Mouse (Mus musculus) forebrain, embryonic 13.5 days (tissue): ENCODE results near the gene Fbxw27. TPM values are rescaled to one million over a fixed set of nuclear protein-coding genes. Genes with fewer than 3 reads are reported as not detected.
"Not testable (repeated sequence)": the region's sequence is repeated elsewhere in the genome, so short reads cannot be mapped to it uniquely, and the experiment has no call there.

Experiments used
- ATAC-seq: fragments of 200-750 bp; cut with Nextera tagmentation; 2 replicates; pipeline ENCODE4 v1.8.0; 2017
- H3K27ac ChIP-seq: fragments of 300-500 bp; sonication (generic); 2 replicates; pipeline ENCODE4 v1.5.1; 2015; ENCODE audit warnings: inconsistent platforms, mild to moderate bottlenecking, moderate library complexity
- H3K27me3 ChIP-seq: fragments of 300-500 bp; sonication (generic); 2 replicates; pipeline ENCODE4 v1.6.1; 2015; ENCODE audit warnings: mild to moderate bottlenecking, inconsistent platforms
- H3K36me3 ChIP-seq: fragments of 300-500 bp; sonication (generic); 2 replicates; pipeline ENCODE4 v1.6.1; 2015; ENCODE audit warnings: mild to moderate bottlenecking, inconsistent platforms; ENCODE audit not compliant: poor library complexity, severe bottlenecking
- H3K4me1 ChIP-seq: fragments of 300-500 bp; sonication (generic); 2 replicates; pipeline ENCODE4 v1.6.1; 2015; ENCODE audit warnings: inconsistent platforms
- H3K4me2 ChIP-seq: fragments of 300-500 bp; sonication (generic); 2 replicates; pipeline ENCODE4 v1.6.1; 2015; ENCODE audit warnings: inconsistent platforms, mild to moderate bottlenecking, moderate library complexity
- H3K4me3 ChIP-seq: fragments of 300-500 bp; sonication (generic); 2 replicates; pipeline ENCODE4 v1.5.1; 2015; ENCODE audit warnings: mild to moderate bottlenecking, inconsistent platforms
- H3K9ac ChIP-seq: fragments of 300-500 bp; sonication (generic); 2 replicates; pipeline ENCODE4 v1.6.1; 2015; ENCODE audit warnings: mild to moderate bottlenecking, inconsistent platforms
- H3K9me3 ChIP-seq: fragments of 300-500 bp; sonication (generic); replicated peaks from 2 replicates; pipeline ENCODE4 v1.6.1; 2016; ENCODE audit warnings: inconsistent platforms
- WGBS: fragments of 180-500 bp; shearing (Covaris S2); methylation state at CpG from one replicate; pipeline ENCODE4 v1.1.7; 2015; 5-methylcytosine and 5-hydroxymethylcytosine counted together
- polyA plus RNA-seq: library from polyadenylated mRNA; unstranded; fragments of >200 nt; fragmentation: Nextera tagmentation; extraction: Ambion mirVana; gene quantifications from 2 replicates; pipeline ENCODE4 v1.2.1, GENCODE M21; 2015

The Fbxw27 gene
- polyA plus RNA-seq, 1 experiment from 2014 or later, result not detected

DNA sequence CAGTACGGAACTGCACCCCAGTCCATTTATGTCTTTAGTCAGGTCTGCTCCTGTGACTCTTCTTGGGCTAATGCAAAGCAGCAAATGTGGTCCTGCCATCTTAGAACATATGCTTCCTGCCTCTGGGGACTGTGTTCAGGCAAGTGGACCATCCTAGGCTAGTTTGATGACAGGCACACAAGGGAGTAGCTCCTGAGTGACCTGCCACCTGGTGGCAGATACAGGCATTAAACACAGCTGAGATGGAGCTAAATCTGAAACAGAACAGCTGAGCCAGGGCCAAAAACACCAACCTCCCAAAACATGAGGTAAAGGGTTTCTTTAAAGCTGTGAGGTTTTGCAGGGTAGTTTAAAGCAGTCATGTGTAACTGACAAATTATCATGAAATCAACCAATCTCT is 7.6 kb upstream of the Fbxw27 start:
- 89% methylated on average over 1 of the region's 1 CpGs for WGBS

DNA sequence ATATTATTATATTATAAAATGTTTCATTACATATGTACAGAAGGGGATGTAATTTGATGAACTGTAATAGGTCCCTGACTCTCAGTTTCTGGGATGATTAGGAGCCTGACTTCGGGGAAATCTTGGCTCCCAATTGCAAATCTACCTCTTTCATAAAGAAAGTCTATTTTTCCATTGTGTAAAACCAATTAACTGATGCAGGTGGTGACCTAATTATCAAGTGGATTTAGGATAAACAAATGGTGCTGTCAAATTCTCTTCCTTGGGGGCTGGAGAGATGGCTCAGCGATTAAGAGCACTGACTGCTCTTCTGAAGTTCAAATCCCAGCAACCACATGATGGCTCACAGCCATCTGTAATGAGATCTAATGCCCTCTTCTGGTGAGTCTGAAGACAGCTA is 5.3 kb upstream of the Fbxw27 start:
- Histone ChIP-seq H3K4me3 (no peak overlapping the region), H3K9ac (no peak overlapping the region), H3K4me2 (no peak overlapping the region), H3K27ac (no peak overlapping the region), H3K27me3 (no peaks in the 10 kb centered on the region), H3K36me3 (no peaks in the 10 kb centered on the region), H3K4me1 (no peaks in the 10 kb centered on the region), H3K9me3 (no peaks in the 10 kb centered on the region)
- no peak for ATAC-seq
- WGBS, result 53% methylated on average over 2 of the region's 2 CpGs

More for the DNA sequence above, 7.6 kb upstream of the Fbxw27 start:
- no peaks in the 10 kb centered on the region for H3K27me3 ChIP-seq
- no peak overlapping the region for H3K4me2 ChIP-seq
- ATAC-seq, result no peak
- no peak overlapping the region for H3K27ac ChIP-seq
- H3K9me3 ChIP-seq, result no peaks in the 10 kb centered on the region
- no peaks in the 10 kb centered on the region for H3K4me1 ChIP-seq
- no peak overlapping the region for H3K9ac ChIP-seq
- no peaks in the 10 kb centered on the region for H3K36me3 ChIP-seq
- no peak overlapping the region for H3K4me3 ChIP-seq

GRCm38 (mm10) chr9:109795221-109795620 is 4.8 kb upstream of the Fbxw27 start:
- H3K4me3 ChIP-seq, result no peak overlapping the region
- no peaks in the 10 kb centered on the region for H3K36me3 ChIP-seq
- H3K9ac ChIP-seq, result no peak overlapping the region
- ATAC-seq, result no peak
- H3K4me1 ChIP-seq, result no peaks in the 10 kb centered on the region
- WGBS, result 74% methylated on average over 2 of the region's 2 CpGs
- H3K4me2 ChIP-seq, result no peak overlapping the region
- H3K27ac ChIP-seq, result no peak overlapping the region
- no peaks in the 10 kb centered on the region for H3K9me3 ChIP-seq
- no peaks in the 10 kb centered on the region for H3K27me3 ChIP-seq

GRCm38 (mm10) chr9:109766841-109767240 is 23.6 kb downstream of the Fbxw27 start:
- not testable (repeated sequence) for H3K4me2 ChIP-seq

DNA sequence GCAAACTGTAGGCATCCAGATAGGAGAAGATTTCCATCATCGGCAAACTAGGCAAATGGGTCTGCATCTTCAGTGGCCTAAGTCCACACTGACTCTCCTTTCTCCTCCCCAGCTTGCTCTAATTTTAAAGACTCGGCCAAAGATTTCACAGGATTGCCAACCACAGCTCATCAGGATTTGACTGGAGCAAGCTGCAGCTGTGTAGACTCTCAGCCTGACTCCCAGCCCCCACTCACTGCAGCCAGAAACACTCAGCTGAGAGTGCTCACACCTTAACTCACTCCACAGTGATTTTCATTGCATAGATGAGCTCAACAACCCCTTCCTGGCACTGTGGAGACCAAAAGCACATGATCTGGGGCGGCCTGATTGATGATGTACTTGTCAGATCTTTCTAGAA is 44.5 kb downstream of the Fbxw27 start, which contains the start of gene Fbxw26:
Gene Fbxw26, minus strand, starts transcription at position 101 of the 400 bp plus-strand sequence.
- H3K9me3 ChIP-seq, ATAC-seq, H3K4me2 ChIP-seq, H3K9ac ChIP-seq, H3K36me3 ChIP-seq, H3K27me3 ChIP-seq, H3K4me1 ChIP-seq, H3K4me3 ChIP-seq, H3K27ac ChIP-seq: not testable (repeated sequence)
- 88% methylated on average over 3 of the region's 3 CpGs for WGBS

More at GRCm38 (mm10) chr9:109766841-109767240, 23.6 kb downstream of the Fbxw27 start:
- H3K36me3 ChIP-seq, H3K9me3 ChIP-seq, H3K4me1 ChIP-seq, ATAC-seq, H3K9ac ChIP-seq, H3K4me3 ChIP-seq, H3K27me3 ChIP-seq, H3K27ac ChIP-seq: not testable (repeated sequence)
- WGBS, result 74% methylated on average over 1 of the region's 1 CpGs

Other genes starting within 250 kb of the Fbxw27 start
- gene Fbxw15, start 222.4 kb downstream of the Fbxw27 start, polyA plus RNA-seq, result not detected in 2 replicates
- not detected in 2 replicates for gene Fbxw24, start 164.6 kb downstream of the Fbxw27 start, polyA plus RNA-seq
- not detected in 2 replicates for gene Fbxw25, start 126.0 kb downstream of the Fbxw27 start, polyA plus RNA-seq
- gene Fbxw18, start 88.0 kb downstream of the Fbxw27 start, polyA plus RNA-seq, result not detected in 2 replicates
- gene Fbxw26, start 44.6 kb downstream of the Fbxw27 start, polyA plus RNA-seq, result not detected in 2 replicates
- not detected in 2 replicates for gene Spink8, start 21.6 kb upstream of the Fbxw27 start, polyA plus RNA-seq
- gene Nme6, start 42.1 kb upstream of the Fbxw27 start, polyA plus RNA-seq, result 76.4 and 80.2 TPM in 2 replicates
- 0.33 and 0.45 TPM in 2 replicates for gene Camp, start 58.9 kb upstream of the Fbxw27 start, polyA plus RNA-seq
- 26.1 and 28.5 TPM in 2 replicates for gene Cdc25a, start 84.9 kb upstream of the Fbxw27 start, polyA plus RNA-seq
- 81.7 and 90.6 TPM in 2 replicates for gene Map4, start 140.8 kb upstream of the Fbxw27 start, polyA plus RNA-seq